Mouse (Mus musculus) thymus, postnatal 14 days (tissue): Measurements from ENCODE around the gene Timm23.
A peak's percentile ranks its signal among the peaks of the same experiment; 100 is the strongest.
"Not testable (repeated sequence)": the region's sequence is repeated elsewhere in the genome, so short reads cannot be mapped to it uniquely, and the experiment has no call there.

Experiments
- DNase-seq: peaks from one replicate; pipeline ENCODE4 v3.0.0; 2021

The Timm23 gene

GRCm38 (mm10) chr14:32164173-32165051 lies 37.3 kb downstream of the Timm23 start:
- DNase-seq: no peak

GRCm38 (mm10) chr14:32163203-32163888 lies 38.4 kb downstream of the Timm23 start:
- DNase-seq: no peak

- no peak for DNase-seq
Measured at GRCm38 (mm10) chr14:32162231-32162630, 39.5 kb downstream of the Timm23 start.

- DNase-seq: no peak
Measured at GRCm38 (mm10) chr14:32161090-32161885, 40.4 kb downstream of the Timm23 start.

- no peak for DNase-seq
Measured at GRCm38 (mm10) chr14:32160563-32160962, 41.1 kb downstream of the Timm23 start.

- peak; percentile 97 for DNase-seq
Measured at GRCm38 (mm10) chr14:32159690-32160246, 41.9 kb downstream of the Timm23 start, which contains the start of gene Ncoa4. Ncoa4 (plus strand) TSS chr14:32159865.

GRCm38 (mm10) chr14:32159150-32159670 lies 42.5 kb downstream of the Timm23 start:
- DNase-seq: no peak

- no peak for DNase-seq
Measured at GRCm38 (mm10) chr14:32154758-32155157, 46.9 kb downstream of the Timm23 start.

GRCm38 (mm10) chr14:32153156-32153555 lies 48.5 kb downstream of the Timm23 start:
- DNase-seq: no peak

- no peak for DNase-seq
Measured at GRCm38 (mm10) chr14:32152243-32152965, 49.3 kb downstream of the Timm23 start.

GRCm38 (mm10) chr14:32150872-32151271 lies 50.8 kb downstream of the Timm23 start:
- no peak for DNase-seq

GRCm38 (mm10) chr14:32146578-32146977 lies 55.1 kb downstream of the Timm23 start:
- no peak for DNase-seq

- DNase-seq: no peak
Measured at GRCm38 (mm10) chr14:32145809-32146511, 55.7 kb downstream of the Timm23 start.

- DNase-seq: no peak
Measured at GRCm38 (mm10) chr14:32145401-32145800, 56.3 kb downstream of the Timm23 start.

- no peak for DNase-seq
Measured at GRCm38 (mm10) chr14:32144734-32145133, 57.0 kb downstream of the Timm23 start.

GRCm38 (mm10) chr14:32141723-32142122 lies 60.0 kb downstream of the Timm23 start, which contains the start of gene Msmb:
Msmb (plus strand) TSS chr14:32142023.
- DNase-seq: no peak

- DNase-seq: no peak
Measured at GRCm38 (mm10) chr14:32140359-32140965, 61.2 kb downstream of the Timm23 start.

- DNase-seq: not testable (repeated sequence)
Measured at GRCm38 (mm10) chr14:32136467-32136866, 65.2 kb downstream of the Timm23 start.

- no peak for DNase-seq
Measured at GRCm38 (mm10) chr14:32134293-32134692, 67.4 kb downstream of the Timm23 start.

- DNase-seq: no peak
Measured at GRCm38 (mm10) chr14:32131836-32132235, 69.9 kb downstream of the Timm23 start.
